Mouse (Mus musculus) lung, adult 2 months (tissue): ENCODE data around the gene Bcas3. TPM values are rescaled to one million over a fixed set of nuclear protein-coding genes. Genes with fewer than 3 reads are reported as not detected.

Experiments
- DNase-seq: peaks from one replicate; pipeline ENCODE4 v3.0.0; 2022
- H3K4me1 ChIP-seq: fragments of 200-500 bp; 2 replicates; pipeline ENCODE4 v1.6.1; 2011; ENCODE audit warnings: low read length; ENCODE audit not compliant: control insufficient read depth, insufficient read depth
- H3K4me3 ChIP-seq: fragments of 200-500 bp; replicated peaks from 2 replicates; pipeline ENCODE3; 2011; ENCODE audit warnings: low read depth, mild to moderate bottlenecking, control low read depth, low read length; ENCODE audit errors: extremely low read depth
- CTCF ChIP-seq: fragments of 200-500 bp; IDR thresholded peaks from 2 replicates; pipeline ENCODE4 v1.5.1; 2011; ENCODE audit warnings: mild to moderate bottlenecking, low read length, control low read depth; ENCODE audit not compliant: insufficient read depth
- POLR2A ChIP-seq: fragments of 200-500 bp; IDR thresholded peaks from 2 replicates; pipeline ENCODE4 v1.6.1; 2011; ENCODE audit warnings: low read depth, mild to moderate bottlenecking, control low read depth, low read length, borderline replicate concordance; ENCODE audit errors: extremely low read depth
- WGBS: fragments of 180-500 bp; shearing (Covaris S2); methylation state at CpG from one replicate; pipeline ENCODE4 v1.1.7; 2018; 5-methylcytosine and 5-hydroxymethylcytosine counted together
- polyA plus RNA-seq: library from polyadenylated mRNA; depleted of rRNA; stranded (reverse); fragments of >200 nt; gene quantifications from 2 replicates; pipeline ENCODE4 v1.2.3, GENCODE M21; 2012

Gene Bcas3
- polyA plus RNA-seq, 1 experiment, result 55.7 TPM

- WGBS, result 34% methylated on average over 9 of the region's 9 CpGs
- Histone ChIP-seq H3K4me3 (no peak overlapping the region), H3K4me1 (peaks cover 2% of the 10 kb centered on the region)
- DNase-seq, result no peak
- TF ChIP-seq CTCF, result no peak
- TF ChIP-seq POLR2A, result no peak
Measured at GRCm38 (mm10) chr11:85667741-85668140, 314.8 kb downstream of the Bcas3 start.

DNA sequence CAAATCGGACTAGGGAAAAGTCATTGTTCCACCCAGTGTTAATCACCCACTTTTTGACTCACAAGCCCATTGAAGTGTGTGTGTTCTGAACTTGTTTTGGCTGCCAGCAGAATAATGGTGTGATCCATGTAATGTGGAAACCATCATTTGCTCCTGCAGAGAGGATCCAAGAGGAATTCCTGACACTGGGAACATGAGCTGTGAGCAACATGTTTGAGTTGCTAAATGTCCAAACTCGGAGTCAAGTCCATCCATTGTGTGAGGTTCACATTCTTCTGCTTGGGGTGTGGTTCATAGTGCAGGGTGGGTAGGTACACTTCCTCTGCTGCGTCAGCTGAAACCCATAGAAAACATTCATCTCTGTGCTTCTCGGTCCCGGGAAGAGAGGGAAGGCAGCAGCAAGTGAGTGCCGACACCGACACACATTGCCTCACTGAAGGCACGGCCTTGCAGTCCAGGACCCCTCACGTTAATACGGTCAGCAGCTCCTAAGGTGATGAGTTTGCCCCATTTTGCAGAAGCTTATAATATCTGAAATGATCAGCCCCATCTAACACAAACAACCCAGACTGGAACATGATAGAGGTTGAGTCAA lies 320.0 kb downstream of the Bcas3 start:
- DNase-seq, result no peak
- no peak overlapping the region for H3K4me3 ChIP-seq
- H3K4me1 ChIP-seq, result peaks cover 14% of the 10 kb centered on the region
- TF ChIP-seq POLR2A, result no peak
- no peak for TF ChIP-seq CTCF
- 53% methylated on average over 10 of the region's 10 CpGs for WGBS

GRCm38 (mm10) chr11:85675244-85675643 lies 322.3 kb downstream of the Bcas3 start:
- Histone ChIP-seq H3K4me3 (no peak overlapping the region), H3K4me1 (peaks cover 12% of the 10 kb centered on the region)
- no peak for DNase-seq
- TF ChIP-seq CTCF (no peak), POLR2A (no peak)
- WGBS, result 30% methylated on average over 4 of the region's 4 CpGs

GRCm38 (mm10) chr11:85676357-85677004 lies 323.5 kb downstream of the Bcas3 start:
- peaks cover 12% of the 10 kb centered on the region for H3K4me1 ChIP-seq
- TF ChIP-seq POLR2A, result no peak
- TF ChIP-seq CTCF, result no peak
- H3K4me3 ChIP-seq, result no peak overlapping the region
- no peak for DNase-seq
- WGBS, result 53% methylated on average over 10 of the region's 10 CpGs

- H3K4me3 ChIP-seq, result no peak overlapping the region
- TF ChIP-seq CTCF (no peak), POLR2A (no peak)
- no peak for DNase-seq
- 71% methylated on average over 5 of the region's 5 CpGs for WGBS
- H3K4me1 ChIP-seq, result peaks cover 6% of the 10 kb centered on the region
Measured at GRCm38 (mm10) chr11:85678666-85679065, 325.7 kb downstream of the Bcas3 start.

- TF ChIP-seq POLR2A (no peak), CTCF (no peak)
- no peak for DNase-seq
- H3K4me3 ChIP-seq, result no peak overlapping the region
- peaks cover 2% of the 10 kb centered on the region for H3K4me1 ChIP-seq
- 76% methylated on average over 11 of the region's 11 CpGs for WGBS
Measured at GRCm38 (mm10) chr11:85681580-85682419, 328.8 kb downstream of the Bcas3 start.

- no peak for DNase-seq
- no peak for TF ChIP-seq CTCF
- TF ChIP-seq POLR2A, result no peak
- 45% methylated on average over 2 of the region's 2 CpGs for WGBS
- Histone ChIP-seq H3K4me1 (peaks cover 2% of the 10 kb centered on the region), H3K4me3 (no peak overlapping the region)
Measured at GRCm38 (mm10) chr11:85684981-85685380, 332.0 kb downstream of the Bcas3 start.

DNA sequence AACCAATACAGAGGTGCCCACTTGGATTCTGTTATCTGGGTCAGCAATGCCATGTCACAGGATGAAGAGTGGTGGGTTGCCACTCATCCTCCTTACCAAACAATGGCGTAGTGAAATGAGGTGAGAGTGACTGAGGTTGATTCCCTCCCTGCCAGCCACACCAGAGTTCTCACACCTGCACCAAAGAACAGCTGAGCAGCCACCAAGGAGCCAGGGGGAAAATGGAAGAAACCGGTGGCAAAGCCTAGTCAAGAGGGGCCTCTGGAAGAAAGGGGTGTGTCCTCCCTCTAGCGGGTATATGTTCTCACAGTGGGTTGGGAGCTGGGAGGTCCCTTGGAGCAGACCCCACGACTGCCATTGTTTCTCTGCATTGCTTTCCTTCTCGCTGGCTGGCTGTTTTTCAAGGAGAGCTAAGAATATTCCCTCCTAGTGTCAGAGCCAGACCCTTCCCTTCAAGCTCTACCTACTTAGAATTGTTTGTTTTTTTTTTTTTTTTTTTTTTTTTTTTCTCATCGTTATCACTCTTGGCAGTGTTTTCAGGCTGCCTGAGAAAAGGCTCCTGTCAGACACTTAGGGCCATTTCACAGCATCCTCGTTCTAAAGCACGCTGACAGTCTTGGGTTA lies 335.0 kb downstream of the Bcas3 start:
- TF ChIP-seq POLR2A (no peak), CTCF (no peak)
- no peak for DNase-seq
- WGBS, result 41% methylated on average over 8 of the region's 8 CpGs
- H3K4me1 ChIP-seq, result peaks cover 4% of the 10 kb centered on the region
- H3K4me3 ChIP-seq, result no peak overlapping the region

- no peak for DNase-seq
- 79% methylated on average over 6 of the region's 6 CpGs for WGBS
- TF ChIP-seq POLR2A, result no peak
- TF ChIP-seq CTCF, result no peak
- H3K4me3 ChIP-seq, result no peak overlapping the region
- H3K4me1 ChIP-seq, result peaks cover 4% of the 10 kb centered on the region
Measured at GRCm38 (mm10) chr11:85688440-85688838, 335.5 kb downstream of the Bcas3 start.
